Mouse (Mus musculus) thymus, adult 2 months (tissue): ENCODE data around the gene Echdc1.
A peak's percentile ranks its signal among the peaks of the same experiment; 100 is the strongest.

Experiments used
- CTCF ChIP-seq: fragments of 200-500 bp; IDR thresholded peaks from 2 replicates; pipeline ENCODE4 v1.5.1; 2012; ENCODE audit warnings: mild to moderate bottlenecking, control low read depth, low read length, moderate library complexity, borderline replicate concordance; ENCODE audit not compliant: control insufficient read depth, poor library complexity, insufficient read depth; ENCODE audit errors: extremely low read depth
- POLR2A ChIP-seq: fragments of 200-500 bp; IDR thresholded peaks from 2 replicates; pipeline ENCODE4 v1.6.1; 2012; ENCODE audit warnings: mild to moderate bottlenecking, low read length, control low read depth, moderate library complexity; ENCODE audit not compliant: control insufficient read depth, poor library complexity, insufficient read depth; ENCODE audit errors: extremely low read depth

GRCm38 (mm10) chr10:29361464-29362196 lies 48.7 kb downstream of the Echdc1 start:
- TF ChIP-seq CTCF (0 out of 2 replicates have a peak, but pooled peaks have one; percentile 31), POLR2A (peak; percentile 94)
